Mouse (Mus musculus) right cerebral cortex, adult 2 months (tissue): ENCODE measurements at regions not wholly inside any gene's neighbourhood (a gene's known extent, or its start where the extent isn't known, plus 50 kb on each side); places are given as distances from the start of the nearest gene placed in this dataset.

Experiments
- DNase-seq, 2 experiments: peaks; one replicate each; pipeline ENCODE4 v3.0.0; 2021 to 2022; ENCODE audit warnings: low spot score in 2 of 2

DNA sequence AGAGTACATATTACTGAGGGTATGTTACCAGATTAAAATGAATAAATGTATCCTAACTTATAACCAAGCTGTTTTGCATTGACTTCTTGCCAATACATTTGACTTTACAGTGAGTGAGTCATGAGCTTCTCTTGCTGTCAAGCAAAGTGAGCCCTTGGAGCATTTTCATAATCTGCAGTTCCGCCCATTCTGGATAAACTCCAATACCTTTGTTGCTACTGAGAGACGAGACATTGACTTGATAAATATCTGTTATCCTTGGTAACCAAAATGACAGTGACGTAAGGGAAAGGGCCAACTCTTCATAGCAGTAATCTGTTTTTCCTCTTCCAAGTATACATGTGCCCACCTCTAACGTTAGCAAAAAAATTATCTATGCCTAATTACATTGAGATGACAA lies 923.0 kb downstream of the Grm8 start:
- DNase-seq: peak in 1 of 2 experiments; percentile 1

DNA sequence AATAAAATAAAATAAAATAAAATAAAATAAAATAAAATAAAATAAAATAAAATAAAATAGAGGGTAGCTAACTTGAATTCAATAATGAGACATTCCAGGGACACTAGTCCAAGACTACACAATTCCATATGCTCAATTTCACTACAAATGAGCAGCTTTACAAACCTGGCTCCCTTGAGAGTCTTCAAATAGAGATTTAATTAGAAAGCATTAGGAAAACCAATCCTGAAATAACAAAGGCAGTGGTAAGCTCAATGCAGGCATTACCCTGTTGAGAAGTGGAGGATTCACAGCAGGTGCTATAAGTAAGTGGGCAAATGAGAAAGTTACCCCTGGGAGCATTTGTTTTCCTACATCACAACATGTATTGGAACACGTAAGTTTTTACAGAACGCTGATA lies 973.3 kb downstream of the Grm8 start:
- DNase-seq: no peak
